Mouse (Mus musculus): ENCODE measurements at regions not wholly inside any gene's neighbourhood (a gene's known extent, or its start where the extent isn't known, plus 50 kb on each side); places are given as distances from the start of the nearest gene placed in this dataset.

- DNase-seq (ENCODE audit: low read depth): no peak
Observed at GRCm38 (mm10) chr9:41376948-41377700, 215.6 kb upstream of the Ubash3b start.

- DNase-seq (ENCODE audit: low read depth): no peak
Observed at GRCm38 (mm10) chr9:41375984-41376651, 214.6 kb upstream of the Ubash3b start.

DNA sequence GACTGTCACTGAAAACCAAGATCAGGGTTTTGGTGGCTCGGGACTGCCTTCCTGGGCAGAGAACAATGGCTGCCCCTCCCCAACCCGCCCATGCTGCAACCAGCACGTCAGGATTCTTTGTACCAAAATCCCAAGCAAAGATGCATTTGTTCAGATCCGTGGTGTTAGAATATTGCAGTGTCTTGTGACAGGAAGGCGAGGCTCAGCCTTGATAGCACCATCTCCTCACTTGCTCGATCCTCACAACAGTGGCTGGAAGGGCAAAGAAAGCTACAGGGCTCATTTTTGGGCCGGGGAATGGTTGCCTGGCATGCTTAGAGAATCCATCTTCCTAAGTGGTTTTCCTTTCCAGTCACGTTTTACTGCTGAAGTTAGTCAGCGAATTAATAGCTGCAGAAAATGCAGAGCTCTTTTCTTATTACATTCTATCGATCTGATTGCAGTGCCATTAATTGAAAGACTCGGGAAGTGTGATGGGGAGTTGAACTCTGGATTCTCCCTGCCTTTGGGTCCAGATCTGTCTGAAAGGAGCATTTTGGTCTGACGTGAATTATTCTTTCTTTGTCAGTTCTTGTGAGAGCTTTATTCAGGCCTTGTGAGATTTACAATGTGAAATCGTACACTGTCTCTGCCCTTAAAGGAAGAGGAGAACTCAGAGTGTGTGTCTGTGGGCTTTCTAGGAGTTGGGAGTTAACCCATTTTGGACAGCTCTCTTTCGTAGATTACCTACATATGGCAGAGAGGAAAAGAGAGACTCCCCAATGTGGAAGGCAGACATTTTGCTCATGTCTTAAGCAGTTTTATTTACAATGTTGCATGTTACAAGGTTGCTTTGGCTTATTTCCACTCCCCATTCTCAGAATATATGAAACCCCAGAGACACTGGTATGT lies 213.3 kb upstream of the Ubash3b start:
- no peak for DNase-seq (ENCODE audit: low read depth)

GRCm38 (mm10) chr9:41366405-41366804 lies 204.9 kb upstream of the Ubash3b start:
- no peak for DNase-seq (ENCODE audit: low read depth)

GRCm38 (mm10) chr9:41365251-41365650 lies 203.8 kb upstream of the Ubash3b start:
- DNase-seq (ENCODE audit: low read depth): no peak

GRCm38 (mm10) chr9:41364442-41365250 lies 203.1 kb upstream of the Ubash3b start:
- no peak for DNase-seq (ENCODE audit: low read depth)

- no peak for DNase-seq (ENCODE audit: low read depth)
Observed at GRCm38 (mm10) chr9:41360356-41360755, 198.9 kb upstream of the Ubash3b start.

GRCm38 (mm10) chr9:41359286-41359685 lies 197.8 kb upstream of the Ubash3b start:
- DNase-seq (ENCODE audit: low read depth): no peak

- DNase-seq (ENCODE audit: low read depth): no peak
Observed at GRCm38 (mm10) chr9:41345338-41345737, 183.8 kb upstream of the Ubash3b start.

DNA sequence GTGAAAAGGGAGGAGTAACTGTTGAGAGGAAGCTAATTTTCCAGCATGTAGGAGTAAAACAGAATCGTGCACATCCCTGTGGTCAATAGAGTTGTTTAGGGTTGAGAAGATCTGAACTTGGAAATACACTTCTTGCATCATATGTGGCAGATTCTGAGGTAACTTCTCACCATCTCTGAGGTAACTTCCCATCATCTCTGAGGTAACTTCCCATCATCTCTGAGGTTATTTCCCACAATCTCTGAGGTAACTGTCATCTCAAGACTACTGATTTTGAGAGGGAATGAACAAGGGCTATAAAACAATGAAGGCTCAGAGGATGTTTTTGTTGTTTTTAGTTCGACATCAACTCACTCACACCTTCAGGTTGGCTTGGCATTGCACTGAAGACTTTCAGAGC lies 175.9 kb upstream of the Ubash3b start:
- no peak for DNase-seq (ENCODE audit: low read depth)

- no peak for DNase-seq (ENCODE audit: low read depth)
Observed at GRCm38 (mm10) chr9:41336801-41337200, 175.3 kb upstream of the Ubash3b start.

DNA sequence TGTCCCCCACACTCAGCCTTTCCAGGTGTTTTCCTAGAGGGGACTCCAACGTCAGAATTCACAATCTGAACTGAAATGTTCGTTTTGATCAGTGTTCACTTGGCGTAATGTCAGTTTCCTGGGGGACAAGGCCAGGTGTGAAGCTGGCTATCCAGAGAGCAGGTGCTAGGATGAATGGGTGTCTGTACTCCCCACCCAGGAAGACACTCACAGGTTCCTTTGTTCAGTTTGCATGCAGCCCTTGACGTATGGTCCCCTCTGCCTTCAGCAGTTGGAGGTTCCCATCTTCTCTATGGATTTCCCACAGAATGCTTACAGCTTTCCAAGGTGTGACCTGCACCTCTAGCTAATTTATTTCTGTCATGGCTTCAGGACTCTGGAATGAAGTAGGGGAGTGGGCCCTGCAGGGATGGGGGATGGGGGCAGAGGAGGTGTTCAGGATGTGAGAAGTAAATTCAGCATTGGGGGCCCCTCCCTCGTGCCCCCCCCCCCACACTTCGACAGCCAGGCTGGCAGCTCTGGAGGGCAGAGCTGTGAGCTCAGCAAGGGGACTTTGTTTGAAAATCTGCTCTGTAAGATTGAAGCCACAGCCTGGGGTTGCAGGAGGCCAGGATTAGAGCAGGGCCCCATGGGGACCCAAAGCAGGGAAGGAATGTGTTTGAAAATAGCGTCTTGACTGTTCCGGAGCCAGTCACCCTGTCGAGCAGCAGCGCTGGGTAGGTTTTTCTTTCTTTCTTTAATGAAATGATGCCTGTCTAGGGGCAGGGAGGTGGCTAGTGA lies 173.2 kb upstream of the Ubash3b start:
- DNase-seq (ENCODE audit: low read depth): no peak

DNA sequence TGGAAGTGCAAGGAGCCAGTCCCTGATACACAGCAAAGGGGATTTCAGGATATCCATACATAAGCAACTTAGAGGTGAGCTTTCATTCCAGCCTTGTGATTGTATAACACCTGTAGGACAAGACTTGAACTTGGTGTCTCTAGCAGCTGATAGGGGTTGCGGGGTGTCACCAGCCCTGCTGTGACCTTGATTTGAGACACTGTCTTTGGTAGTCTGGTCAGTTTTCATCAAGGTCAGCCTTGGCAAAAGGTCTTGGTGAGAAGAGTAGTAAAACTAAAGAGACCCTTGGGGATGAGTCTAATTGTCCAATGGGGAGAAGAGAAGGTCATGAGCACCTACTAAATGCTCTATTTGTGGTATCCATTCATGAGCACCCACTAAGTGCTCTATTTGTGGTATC lies 172.0 kb upstream of the Ubash3b start:
- no peak for DNase-seq (ENCODE audit: low read depth)

- no peak for DNase-seq (ENCODE audit: low read depth)
Observed at GRCm38 (mm10) chr9:41328959-41329358, 167.5 kb upstream of the Ubash3b start.

GRCm38 (mm10) chr9:41328480-41328879 lies 167.0 kb upstream of the Ubash3b start:
- DNase-seq (ENCODE audit: low read depth): no peak

GRCm38 (mm10) chr9:41328056-41328455 lies 166.6 kb upstream of the Ubash3b start:
- DNase-seq (ENCODE audit: low read depth): no peak

- no peak for DNase-seq (ENCODE audit: low read depth)
Observed at GRCm38 (mm10) chr9:41327561-41327960, 166.1 kb upstream of the Ubash3b start.

DNA sequence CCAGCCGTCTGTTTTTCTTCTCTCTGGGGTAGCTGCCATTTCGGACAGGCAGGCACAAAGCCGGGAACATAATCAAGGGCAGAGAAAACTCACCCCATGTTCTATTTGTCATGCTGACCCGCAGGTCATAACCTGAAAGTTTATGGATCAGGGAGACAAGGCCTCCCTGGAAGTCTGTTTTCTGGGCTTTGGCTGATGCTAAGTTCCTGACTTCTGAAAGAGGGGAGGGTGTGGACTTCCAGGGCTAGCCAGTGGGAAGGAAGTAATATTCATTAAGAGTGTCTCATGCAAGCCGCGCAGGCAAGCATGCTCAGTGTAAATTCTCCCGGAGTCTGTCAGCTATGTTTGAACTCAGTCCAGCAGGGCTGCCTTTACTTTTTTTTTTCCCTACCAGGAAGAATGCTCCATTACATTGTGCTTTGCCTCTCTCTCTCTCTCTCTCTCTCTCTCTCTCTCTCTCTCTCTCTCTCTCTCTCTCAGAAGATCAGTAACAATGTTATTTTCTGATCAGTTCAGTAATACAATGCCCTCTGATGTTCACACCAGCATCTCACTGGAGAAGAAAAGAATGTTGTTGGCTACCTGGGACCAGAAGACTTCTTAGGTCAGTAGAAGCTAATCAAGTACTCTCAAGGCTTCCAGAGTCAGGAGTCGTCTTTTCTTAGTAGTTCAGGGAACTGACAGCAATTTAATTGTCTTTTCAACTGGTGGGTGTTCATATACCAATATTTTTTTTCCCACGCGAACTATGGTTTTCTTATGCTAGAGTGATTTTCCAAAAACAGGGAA lies 165.5 kb upstream of the Ubash3b start:
- no peak for DNase-seq (ENCODE audit: low read depth)

- DNase-seq (ENCODE audit: low read depth): no peak
Observed at GRCm38 (mm10) chr9:41321521-41321920, 160.0 kb upstream of the Ubash3b start.

DNA sequence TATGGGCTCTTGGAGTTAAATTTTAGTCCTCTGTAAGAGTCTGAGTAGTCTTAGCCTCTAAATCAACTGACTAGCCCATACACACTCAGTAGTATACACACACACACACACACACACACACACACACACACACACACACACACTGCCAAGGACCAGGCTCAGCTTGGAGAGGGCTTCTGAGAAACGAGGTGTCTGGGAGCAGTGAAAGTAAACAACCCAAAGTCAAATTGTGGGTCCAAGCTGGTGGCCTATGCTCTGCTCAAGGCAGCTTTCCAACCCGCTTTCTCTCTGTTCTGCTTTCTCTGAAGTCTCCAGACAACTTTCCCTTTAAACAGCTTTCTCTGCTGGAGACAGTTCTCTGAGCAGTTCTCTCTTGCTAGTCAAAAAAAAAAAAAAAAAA lies 157.6 kb upstream of the Ubash3b start:
- no peak for DNase-seq (ENCODE audit: low read depth)

Data from naive thymus-derived CD4-positive, alpha-beta T cell, adult 2 months (primary cell).